Mouse (Mus musculus) hindbrain, embryonic 11.5 days (tissue): ENCODE measurements at regions not wholly inside any gene's neighbourhood (a gene's known extent, or its start where the extent isn't known, plus 50 kb on each side); places are given as distances from the start of the nearest gene placed in this dataset.

Experiments used
- ATAC-seq: fragments of 200-750 bp; cut with Nextera tagmentation; 2 replicates; pipeline ENCODE4 v1.8.0; 2017; ENCODE audit warnings: mild to moderate bottlenecking, moderate TSS enrichment, moderate library complexity; ENCODE audit not compliant: low FRiP score
- DNase-seq: peaks from one replicate; pipeline ENCODE4 v3.0.0-alpha.2; 2015; ENCODE audit warnings: low spot score
- H3K27ac ChIP-seq: fragments of 300-500 bp; sonication (generic); 2 replicates; pipeline ENCODE4 v1.5.1; 2014; ENCODE audit warnings: mild to moderate bottlenecking, low read depth, low read length
- H3K27me3 ChIP-seq: fragments of 300-500 bp; sonication (generic); 2 replicates; pipeline ENCODE4 v1.6.1; 2014; ENCODE audit warnings: mild to moderate bottlenecking, low read length, moderate library complexity, mixed read lengths; ENCODE audit not compliant: control insufficient read depth, insufficient read depth
- H3K36me3 ChIP-seq: fragments of 300-500 bp; sonication (generic); 2 replicates; pipeline ENCODE4 v1.6.1; 2014; ENCODE audit warnings: mild to moderate bottlenecking, low read length, moderate library complexity, mixed read lengths; ENCODE audit not compliant: control insufficient read depth, insufficient read depth
- H3K4me1 ChIP-seq: fragments of 300-500 bp; sonication (generic); replicated peaks from 2 replicates; pipeline ENCODE4 v1.6.1; 2014; ENCODE audit warnings: low read length, mixed read lengths; ENCODE audit not compliant: control insufficient read depth, insufficient read depth
- H3K4me2 ChIP-seq: fragments of 300-500 bp; sonication (generic); replicated peaks from 2 replicates; pipeline ENCODE4 v1.6.1; 2014; ENCODE audit warnings: mild to moderate bottlenecking, low read depth, low read length
- H3K4me3 ChIP-seq: fragments of 300-500 bp; sonication (generic); 2 replicates; pipeline ENCODE4 v1.5.1; 2014; ENCODE audit warnings: low read depth, low read length
- H3K9ac ChIP-seq: fragments of 300-500 bp; sonication (generic); 2 replicates; pipeline ENCODE4 v1.6.1; 2014; ENCODE audit warnings: low read depth, low read length
- H3K9me3 ChIP-seq: fragments of 300-500 bp; sonication (generic); 2 replicates; pipeline ENCODE4 v1.6.1; 2016; ENCODE audit warnings: low read length; ENCODE audit not compliant: control insufficient read depth
- WGBS: fragments of 180-500 bp; shearing (Covaris S2); extraction: QIAGEN DNeasy Blood & Tissue Kit; methylation state at CpG from one replicate; pipeline ENCODE4 v1.1.7; 2014; 5-methylcytosine and 5-hydroxymethylcytosine counted together

GRCm38 (mm10) chr1:76276148-76276547 is 730.1 kb downstream of the Slc4a3 start:
- Histone ChIP-seq H3K4me2 (no peak overlapping the region), H3K36me3 (no peaks in the 10 kb centered on the region), H3K4me3 (no peak overlapping the region), H3K4me1 (no peaks in the 10 kb centered on the region), H3K9ac (no peak overlapping the region), H3K9me3 (no peaks in the 10 kb centered on the region), H3K27ac (no peak overlapping the region), H3K27me3 (no peaks in the 10 kb centered on the region)
- no peak for DNase-seq
- WGBS = 55% methylated on average over 7 of the region's 7 CpGs
- no peak for ATAC-seq

DNA sequence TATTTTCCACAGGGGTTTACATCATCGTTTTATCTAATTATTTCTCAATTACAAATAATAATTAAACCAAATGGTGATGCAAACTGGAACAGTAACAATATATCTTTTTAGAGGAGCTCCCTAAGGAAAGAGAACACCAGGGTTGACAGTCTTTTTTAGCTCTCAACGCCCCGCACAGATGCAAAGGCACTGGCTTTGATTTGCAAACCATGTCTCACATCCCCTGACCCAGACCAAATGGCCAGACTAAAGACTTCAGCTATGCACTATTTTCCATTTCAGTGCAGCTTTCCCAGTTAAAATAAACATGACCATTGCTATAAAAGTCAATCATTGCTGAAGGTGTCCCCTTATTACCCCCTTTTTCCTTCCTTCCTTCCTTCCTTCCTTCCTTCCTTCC is 730.6 kb downstream of the Slc4a3 start:
- Histone ChIP-seq H3K4me3 (no peak overlapping the region), H3K9me3 (no peaks in the 10 kb centered on the region), H3K4me1 (no peaks in the 10 kb centered on the region), H3K27me3 (no peaks in the 10 kb centered on the region), H3K9ac (no peak overlapping the region), H3K4me2 (no peak overlapping the region), H3K36me3 (no peaks in the 10 kb centered on the region), H3K27ac (no peak overlapping the region)
- no peak for ATAC-seq
- 52% methylated on average over 3 of the region's 3 CpGs for WGBS
- no peak for DNase-seq

DNA sequence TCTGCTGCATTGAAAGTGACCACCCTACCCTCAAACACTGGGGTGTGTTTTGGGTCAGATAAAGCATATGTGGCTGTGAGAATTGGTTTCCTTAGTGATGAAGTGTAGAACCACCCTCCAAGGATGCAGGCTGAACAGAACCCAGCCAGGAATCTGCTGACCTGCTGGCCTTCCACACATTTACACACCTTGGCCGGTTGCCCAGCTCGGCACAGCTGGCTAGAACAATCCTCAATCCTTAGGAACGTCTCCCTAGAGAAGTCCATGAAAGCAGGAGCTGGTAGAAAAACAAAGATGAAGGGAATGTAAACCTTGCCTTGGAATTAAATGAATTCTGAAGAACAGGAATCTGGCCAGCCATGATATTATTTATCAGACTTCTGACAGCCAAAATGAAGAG is 737.3 kb downstream of the Slc4a3 start:
- DNase-seq (no peak), ATAC-seq (no peak)

DNA sequence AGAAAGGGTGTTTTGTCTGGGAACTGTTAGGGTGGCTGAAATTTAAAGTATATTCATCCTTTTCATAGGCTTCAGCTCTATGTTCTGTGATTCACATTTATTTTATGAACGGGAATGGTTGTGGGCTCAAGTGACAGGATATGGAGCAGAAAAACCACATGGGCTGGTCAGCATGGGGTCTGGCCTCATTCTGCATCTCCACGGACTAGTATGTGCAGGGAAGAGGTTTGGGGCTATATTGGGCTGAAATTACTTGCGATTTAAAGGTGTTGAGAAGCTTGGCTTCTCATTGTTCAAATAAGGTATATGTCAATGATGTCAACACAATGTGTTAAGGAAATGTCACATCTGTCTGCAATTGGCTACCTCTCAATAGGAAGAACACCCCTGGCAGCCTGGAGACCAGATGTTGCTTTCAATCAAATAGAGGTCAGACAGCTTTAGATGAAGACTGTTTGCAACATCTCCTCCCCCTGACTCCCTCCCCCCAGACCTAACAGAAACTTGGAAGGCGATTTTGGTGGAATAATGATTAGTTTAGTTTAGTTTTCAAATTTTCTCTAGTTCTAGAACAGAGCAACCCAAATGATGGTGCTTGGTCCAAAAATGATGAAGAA is 777.0 kb downstream of the Slc4a3 start:
- H3K27ac ChIP-seq = no peak overlapping the region
- 78% methylated on average over 4 of the region's 4 CpGs for WGBS
- H3K4me3 ChIP-seq = no peak overlapping the region
- ATAC-seq = no peak
- H3K27me3 ChIP-seq = no peaks in the 10 kb centered on the region
- H3K4me1 ChIP-seq = no peaks in the 10 kb centered on the region
- no peaks in the 10 kb centered on the region for H3K36me3 ChIP-seq
- H3K9me3 ChIP-seq = no peaks in the 10 kb centered on the region
- no peak for DNase-seq
- H3K4me2 ChIP-seq = no peak overlapping the region
- H3K9ac ChIP-seq = no peak overlapping the region

More for the DNA sequence above, 737.3 kb downstream of the Slc4a3 start:
- no peaks in the 10 kb centered on the region for H3K4me1 ChIP-seq
- no peaks in the 10 kb centered on the region for H3K9me3 ChIP-seq
- H3K4me3 ChIP-seq = no peak overlapping the region
- no peak overlapping the region for H3K9ac ChIP-seq
- no peak overlapping the region for H3K27ac ChIP-seq
- H3K36me3 ChIP-seq = no peaks in the 10 kb centered on the region
- H3K4me2 ChIP-seq = no peak overlapping the region
- H3K27me3 ChIP-seq = no peaks in the 10 kb centered on the region
- 54% methylated on average over 3 of the region's 3 CpGs for WGBS

DNA sequence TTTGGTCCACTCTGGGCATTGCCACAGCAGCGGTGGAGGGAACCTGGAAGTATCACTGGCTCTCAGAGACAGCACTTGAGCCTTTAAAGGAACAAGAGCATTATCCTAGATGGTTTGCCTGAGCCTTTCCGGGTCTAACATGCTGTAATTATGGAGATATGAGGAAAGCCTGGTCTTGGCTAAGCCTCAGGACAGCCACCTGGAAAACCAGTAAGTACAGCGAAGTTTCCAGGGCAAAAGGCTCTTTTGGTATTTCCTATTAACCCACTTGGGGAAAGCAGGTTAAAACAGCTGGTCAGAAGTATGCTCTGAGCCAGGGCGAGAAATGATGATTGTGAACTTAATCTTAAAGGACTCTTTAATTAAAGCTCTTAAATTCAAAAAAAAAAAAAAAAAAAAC is 777.5 kb downstream of the Slc4a3 start:
- no peak overlapping the region for H3K9ac ChIP-seq
- H3K4me2 ChIP-seq = no peak overlapping the region
- no peak for ATAC-seq
- H3K9me3 ChIP-seq = no peaks in the 10 kb centered on the region
- no peak overlapping the region for H3K27ac ChIP-seq
- H3K27me3 ChIP-seq = no peaks in the 10 kb centered on the region
- WGBS = 72% methylated on average over 4 of the region's 4 CpGs
- DNase-seq = no peak
- H3K4me1 ChIP-seq = no peaks in the 10 kb centered on the region
- no peak overlapping the region for H3K4me3 ChIP-seq
- H3K36me3 ChIP-seq = no peaks in the 10 kb centered on the region

DNA sequence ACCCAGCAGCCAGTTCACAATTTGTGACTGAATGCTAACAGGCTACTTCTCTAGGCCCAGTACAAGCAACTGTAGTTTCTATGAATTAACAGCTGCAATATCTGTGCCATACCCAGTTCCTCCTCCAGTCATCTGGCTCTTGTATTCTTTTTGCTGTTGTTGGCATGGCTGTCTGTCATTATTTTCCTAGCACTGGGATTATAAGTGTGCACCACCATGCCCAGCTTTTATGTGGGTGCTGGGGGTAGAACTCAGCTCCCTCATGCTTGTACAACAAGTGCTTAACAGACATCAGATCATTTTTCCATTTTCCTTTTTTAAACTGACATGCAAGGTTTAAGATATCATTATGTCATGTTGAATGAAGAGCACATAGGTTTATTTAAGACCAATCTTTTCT is 789.9 kb downstream of the Slc4a3 start:
- DNase-seq (no peak), ATAC-seq (no peak)
- Histone ChIP-seq H3K27me3 (no peaks in the 10 kb centered on the region), H3K27ac (no peak overlapping the region), H3K9me3 (no peaks in the 10 kb centered on the region), H3K4me1 (no peaks in the 10 kb centered on the region), H3K36me3 (no peaks in the 10 kb centered on the region), H3K4me2 (no peak overlapping the region), H3K4me3 (no peak overlapping the region), H3K9ac (no peak overlapping the region)

DNA sequence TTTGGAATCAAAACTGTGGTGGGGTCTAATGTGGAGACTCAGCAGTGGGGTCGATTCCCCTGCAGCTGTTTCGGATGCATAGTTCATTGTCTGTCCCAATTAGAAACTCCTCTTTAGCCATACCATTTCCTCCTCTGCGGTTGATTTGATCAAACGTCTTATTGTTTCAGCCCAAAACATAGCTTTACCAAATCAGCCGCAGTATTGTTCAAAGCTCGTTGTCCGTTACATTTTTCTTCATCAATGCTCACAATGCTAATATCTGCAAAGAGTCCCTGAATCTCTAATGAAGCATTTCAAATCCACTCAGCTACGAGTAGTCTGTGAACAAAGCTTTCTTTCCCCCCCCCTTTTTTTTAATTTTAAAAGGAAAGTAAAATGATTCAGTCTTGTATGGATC is 816.0 kb downstream of the Slc4a3 start:
- WGBS = 81% methylated on average over 8 of the region's 8 CpGs
- Histone ChIP-seq H3K9ac (no peak overlapping the region), H3K9me3 (no peaks in the 10 kb centered on the region), H3K4me2 (no peak overlapping the region), H3K36me3 (no peaks in the 10 kb centered on the region), H3K27ac (no peak overlapping the region), H3K27me3 (no peaks in the 10 kb centered on the region), H3K4me1 (no peaks in the 10 kb centered on the region), H3K4me3 (no peak overlapping the region)
- DNase-seq (no peak), ATAC-seq (no peak)

- DNase-seq = no peak
- H3K27me3 ChIP-seq = no peaks in the 10 kb centered on the region
- no peaks in the 10 kb centered on the region for H3K36me3 ChIP-seq
- H3K4me3 ChIP-seq = no peak overlapping the region
- no peaks in the 10 kb centered on the region for H3K4me1 ChIP-seq
- H3K4me2 ChIP-seq = no peak overlapping the region
- no peak for ATAC-seq
- 70% methylated on average over 2 of the region's 2 CpGs for WGBS
- H3K9ac ChIP-seq = no peak overlapping the region
- no peak overlapping the region for H3K27ac ChIP-seq
- no peaks in the 10 kb centered on the region for H3K9me3 ChIP-seq
These were observed 827.9 kb downstream of the Slc4a3 start for GRCm38 (mm10) chr1:76373931-76374330.

- H3K4me3 ChIP-seq = no peak overlapping the region
- H3K27ac ChIP-seq = no peak overlapping the region
- H3K4me2 ChIP-seq = no peak overlapping the region
- no peaks in the 10 kb centered on the region for H3K36me3 ChIP-seq
- no peaks in the 10 kb centered on the region for H3K4me1 ChIP-seq
- no peak for DNase-seq
- no peaks in the 10 kb centered on the region for H3K27me3 ChIP-seq
- H3K9ac ChIP-seq = no peak overlapping the region
- no peak for ATAC-seq
- no peaks in the 10 kb centered on the region for H3K9me3 ChIP-seq
- 85% methylated on average over 3 of the region's 3 CpGs for WGBS
These were observed 832.1 kb downstream of the Slc4a3 start for GRCm38 (mm10) chr1:76378154-76378553.
